Mouse (Mus musculus) embryonic facial prominence, embryonic 11.5 days (tissue): Measurements from ENCODE around the gene Isg20l2. TPM values are rescaled to one million over a fixed set of nuclear protein-coding genes. Genes with fewer than 3 reads are reported as not detected.

ENCODE experiments used
- ATAC-seq: fragments of 200-750 bp; cut with Nextera tagmentation; replicated peaks from 2 replicates; pipeline ENCODE4 v1.8.0; 2017; ENCODE audit warnings: low read depth; ENCODE audit not compliant: insufficient number of reproducible peaks, low FRiP score, low TSS enrichment
- DNase-seq: peaks from one replicate; pipeline ENCODE4 v3.0.0-alpha.2; 2015; ENCODE audit warnings: low spot score
- H3K27ac ChIP-seq: fragments of 300-500 bp; sonication (generic); replicated peaks from 2 replicates; pipeline ENCODE4 v1.5.1; 2014; ENCODE audit warnings: mild to moderate bottlenecking, low read depth, low read length, control low read depth
- H3K27me3 ChIP-seq: fragments of 300-500 bp; sonication (generic); 2 replicates; pipeline ENCODE4 v1.6.1; 2014; ENCODE audit warnings: mild to moderate bottlenecking, low read length, moderate library complexity, mixed read lengths; ENCODE audit not compliant: control insufficient read depth, insufficient read depth
- H3K36me3 ChIP-seq: fragments of 300-500 bp; sonication (generic); replicated peaks from 2 replicates; pipeline ENCODE4 v1.6.1; 2014; ENCODE audit warnings: low read depth, mild to moderate bottlenecking, low read length, moderate library complexity, mixed read lengths; ENCODE audit not compliant: control insufficient read depth, insufficient read depth
- H3K4me1 ChIP-seq: fragments of 300-500 bp; sonication (generic); 2 replicates; pipeline ENCODE4 v1.6.1; 2014; ENCODE audit warnings: low read length, mixed read lengths; ENCODE audit not compliant: control insufficient read depth, insufficient read depth
- H3K4me2 ChIP-seq: fragments of 300-500 bp; sonication (generic); 2 replicates; pipeline ENCODE4 v1.6.1; 2014; ENCODE audit warnings: low read depth, mild to moderate bottlenecking, control low read depth, low read length, moderate library complexity
- H3K4me3 ChIP-seq: fragments of 300-500 bp; sonication (generic); 2 replicates; pipeline ENCODE4 v1.5.1; 2014; ENCODE audit warnings: low read depth, low read length, control low read depth
- H3K9ac ChIP-seq: fragments of 300-500 bp; sonication (generic); replicated peaks from 2 replicates; pipeline ENCODE4 v1.6.1; 2014; ENCODE audit warnings: mild to moderate bottlenecking, control low read depth, low read length
- H3K9me3 ChIP-seq: fragments of 300-500 bp; sonication (generic); replicated peaks from 2 replicates; pipeline ENCODE4 v1.6.1; 2016; ENCODE audit warnings: mild to moderate bottlenecking, low read length, inconsistent platforms, mixed read lengths; ENCODE audit not compliant: control insufficient read depth
- WGBS: fragments of 180-500 bp; shearing (Covaris S2); extraction: QIAGEN DNeasy Blood & Tissue Kit; methylation state at CpG from one replicate; pipeline ENCODE4 v1.1.7; 2014; 5-methylcytosine and 5-hydroxymethylcytosine counted together
- polyA plus RNA-seq: library from polyadenylated mRNA; unstranded; fragments of >200 nt; fragmentation: Nextera tagmentation; extraction: Ambion mirVana; gene quantifications from 2 replicates; pipeline ENCODE4 v1.2.1, GENCODE M21; 2014

The Isg20l2 gene
- polyA plus RNA-seq, 1 experiment from 2014 or later: 52.3 TPM

DNA sequence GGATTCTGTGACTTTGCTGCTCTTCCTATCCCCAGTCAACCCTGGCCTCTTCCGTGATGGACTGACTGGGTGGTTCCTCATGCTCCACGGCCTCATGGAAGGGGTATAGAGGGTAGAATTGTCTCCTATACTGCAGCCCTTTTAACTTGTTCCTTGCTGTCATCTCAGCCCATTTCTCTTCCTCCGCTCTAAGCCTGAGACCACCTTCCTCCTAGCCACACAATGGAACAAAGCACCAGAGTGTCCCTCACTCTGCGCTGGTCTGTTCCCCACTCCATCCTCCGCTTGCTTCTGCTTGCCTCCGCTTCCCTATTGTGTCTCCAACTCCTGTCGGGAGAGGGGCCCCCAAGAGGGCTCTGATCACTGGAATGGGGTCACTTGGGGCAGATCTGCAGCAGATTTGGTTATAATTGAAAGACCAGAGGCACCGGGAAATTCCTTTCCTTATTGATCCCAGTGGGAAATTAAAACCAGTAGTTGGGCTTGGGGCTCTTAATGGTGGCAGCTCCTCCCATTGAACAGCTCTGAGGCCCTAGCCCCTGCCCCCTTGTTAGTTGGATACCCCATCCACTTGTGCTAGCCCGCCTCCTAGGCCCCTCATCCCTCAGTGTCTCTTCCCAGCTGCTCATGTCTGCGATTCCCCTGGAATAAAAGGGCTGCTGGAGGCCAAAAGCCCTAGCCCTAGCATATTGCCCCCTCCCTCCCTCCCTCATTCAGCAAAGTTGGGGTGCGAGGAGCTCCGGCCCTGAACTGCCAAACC lies 15.8 kb downstream of the Isg20l2 start:
- peak overlapping the region; percentile 26 for H3K9ac ChIP-seq
- peaks cover 32% of the 10 kb centered on the region for H3K4me1 ChIP-seq
- peak; percentile 76 for DNase-seq
- no peak overlapping the region; the same call in 1 of the 2 replicates for H3K4me2 ChIP-seq
- peak; percentile 24; the same call in 1 of the 2 replicates for ATAC-seq
- 7% methylated on average over 12 of the region's 12 CpGs for WGBS
- no peaks in the 10 kb centered on the region for H3K27me3 ChIP-seq
- H3K9me3 ChIP-seq: no peaks in the 10 kb centered on the region
- no peak overlapping the region for H3K4me3 ChIP-seq
- peak overlapping the region; percentile 96 for H3K27ac ChIP-seq
- H3K36me3 ChIP-seq: peaks cover 3% of the 10 kb centered on the region; the same call in 1 of the 2 replicates

DNA sequence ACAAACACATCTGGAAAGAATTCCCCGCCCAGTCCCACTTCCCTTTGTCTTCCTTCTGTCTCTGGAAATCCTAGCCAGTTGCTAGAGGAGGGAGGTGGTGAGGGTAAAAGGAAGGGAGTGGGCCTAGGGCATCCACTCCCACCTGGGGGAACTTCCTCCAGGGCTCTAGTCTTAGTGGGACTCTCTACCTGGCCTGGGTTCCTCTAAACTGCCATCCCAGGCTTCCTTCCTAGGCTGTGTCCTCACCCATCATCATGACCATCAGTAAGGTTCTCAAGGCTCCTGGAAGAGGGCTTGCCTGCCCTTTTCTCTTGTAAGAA lies 16.4 kb downstream of the Isg20l2 start:
- Histone ChIP-seq H3K4me2 (peak overlapping the region; percentile 87), H3K9ac (peak overlapping the region; percentile 48)
- peak; percentile 10; the same call in 1 of the 2 replicates for ATAC-seq

DNA sequence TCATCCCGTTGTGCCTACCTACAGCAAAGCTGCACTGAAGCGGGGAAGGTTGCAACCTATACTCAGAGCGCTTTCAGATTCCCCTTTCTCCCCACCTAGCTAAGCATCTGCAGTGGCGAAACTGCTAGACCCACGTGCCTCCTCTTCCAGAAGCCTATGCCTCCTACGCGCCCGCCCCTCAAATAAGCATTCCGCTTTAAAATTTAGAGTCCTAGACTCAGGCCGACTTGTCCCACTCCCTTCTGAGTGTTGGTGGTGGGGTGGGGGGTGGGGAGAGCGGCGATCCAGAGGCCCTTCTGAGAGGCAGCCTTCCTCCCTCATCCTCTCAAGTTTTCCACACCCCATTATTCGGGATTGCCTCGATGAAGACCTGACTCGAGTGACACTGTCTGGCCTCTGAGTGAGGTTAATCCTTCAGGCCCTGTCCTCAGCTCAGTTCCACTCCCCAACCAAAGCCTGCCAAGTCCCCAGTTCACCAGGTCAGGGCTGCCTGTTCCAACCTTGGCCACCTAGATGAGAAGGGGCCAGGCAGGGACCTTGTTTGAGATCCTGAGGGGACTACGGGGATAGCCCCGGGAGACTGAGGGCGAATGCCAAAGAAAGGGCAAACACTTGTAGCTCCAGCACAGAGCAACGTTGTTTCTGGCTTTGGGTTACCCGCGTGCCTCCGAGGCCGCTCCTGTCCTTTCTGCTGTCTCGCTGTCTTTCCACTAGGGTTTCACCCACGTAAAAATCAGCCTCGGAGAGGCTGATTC lies 17.1 kb downstream of the Isg20l2 start:
- H3K36me3 ChIP-seq: no peaks in the 10 kb centered on the region
- WGBS: 1% methylated on average over 26 of the region's 26 CpGs
- H3K9me3 ChIP-seq: no peaks in the 10 kb centered on the region
- H3K4me3 ChIP-seq: peak overlapping the region; percentile 67
- peaks cover 42% of the 10 kb centered on the region for H3K4me1 ChIP-seq
- peak overlapping the region; percentile 72 for H3K9ac ChIP-seq
- DNase-seq (peak; percentile 53), ATAC-seq (0 out of 2 replicates have a peak, but pooled peaks have one; percentile 2)
- no peaks in the 10 kb centered on the region for H3K27me3 ChIP-seq
- H3K4me2 ChIP-seq: peak overlapping the region; percentile 87
- peak overlapping the region; percentile 96 for H3K27ac ChIP-seq

More for the DNA sequence above, 16.4 kb downstream of the Isg20l2 start:
- Histone ChIP-seq H3K27me3 (no peaks in the 10 kb centered on the region), H3K4me3 (no peak overlapping the region), H3K4me1 (peaks cover 36% of the 10 kb centered on the region), H3K36me3 (peaks cover 3% of the 10 kb centered on the region; the same call in 1 of the 2 replicates), H3K27ac (peak overlapping the region; percentile 96), H3K9me3 (no peaks in the 10 kb centered on the region)
- DNase-seq: peak; percentile 82
- 0% methylated on average over 1 of the region's 1 CpGs for WGBS

DNA sequence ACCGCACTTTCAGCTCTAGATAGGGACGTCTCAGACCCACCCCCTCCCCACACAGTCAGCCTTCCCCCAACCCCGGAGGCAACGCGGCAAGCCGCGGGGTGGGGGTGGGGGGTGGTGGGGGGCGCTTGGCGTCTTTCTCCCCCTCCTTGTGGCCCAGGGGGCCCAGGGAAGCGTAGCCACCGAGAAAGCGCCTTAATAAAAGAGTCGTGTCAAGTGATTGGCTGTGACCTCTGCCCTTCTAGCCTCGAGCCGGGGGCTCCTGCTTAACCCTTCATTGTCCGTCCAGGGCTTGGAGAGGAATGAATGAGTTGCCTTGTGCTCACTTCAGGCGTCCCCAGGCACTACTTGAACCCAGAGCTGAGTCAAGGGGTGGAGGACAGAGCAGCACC lies 17.7 kb downstream of the Isg20l2 start:
- peak overlapping the region; percentile 96 for H3K27ac ChIP-seq
- no peaks in the 10 kb centered on the region for H3K9me3 ChIP-seq
- peak overlapping the region; percentile 87 for H3K4me2 ChIP-seq
- 0 out of 2 replicates have a peak, but pooled peaks have one; percentile 4 for ATAC-seq
- peak overlapping the region; percentile 72 for H3K9ac ChIP-seq
- H3K4me3 ChIP-seq: peak overlapping the region; percentile 67
- H3K36me3 ChIP-seq: no peaks in the 10 kb centered on the region
- H3K4me1 ChIP-seq: peaks cover 45% of the 10 kb centered on the region
- DNase-seq: peak; percentile 88
- under 1% methylated on average over 16 of the region's 17 CpGs for WGBS
- H3K27me3 ChIP-seq: no peaks in the 10 kb centered on the region

DNA sequence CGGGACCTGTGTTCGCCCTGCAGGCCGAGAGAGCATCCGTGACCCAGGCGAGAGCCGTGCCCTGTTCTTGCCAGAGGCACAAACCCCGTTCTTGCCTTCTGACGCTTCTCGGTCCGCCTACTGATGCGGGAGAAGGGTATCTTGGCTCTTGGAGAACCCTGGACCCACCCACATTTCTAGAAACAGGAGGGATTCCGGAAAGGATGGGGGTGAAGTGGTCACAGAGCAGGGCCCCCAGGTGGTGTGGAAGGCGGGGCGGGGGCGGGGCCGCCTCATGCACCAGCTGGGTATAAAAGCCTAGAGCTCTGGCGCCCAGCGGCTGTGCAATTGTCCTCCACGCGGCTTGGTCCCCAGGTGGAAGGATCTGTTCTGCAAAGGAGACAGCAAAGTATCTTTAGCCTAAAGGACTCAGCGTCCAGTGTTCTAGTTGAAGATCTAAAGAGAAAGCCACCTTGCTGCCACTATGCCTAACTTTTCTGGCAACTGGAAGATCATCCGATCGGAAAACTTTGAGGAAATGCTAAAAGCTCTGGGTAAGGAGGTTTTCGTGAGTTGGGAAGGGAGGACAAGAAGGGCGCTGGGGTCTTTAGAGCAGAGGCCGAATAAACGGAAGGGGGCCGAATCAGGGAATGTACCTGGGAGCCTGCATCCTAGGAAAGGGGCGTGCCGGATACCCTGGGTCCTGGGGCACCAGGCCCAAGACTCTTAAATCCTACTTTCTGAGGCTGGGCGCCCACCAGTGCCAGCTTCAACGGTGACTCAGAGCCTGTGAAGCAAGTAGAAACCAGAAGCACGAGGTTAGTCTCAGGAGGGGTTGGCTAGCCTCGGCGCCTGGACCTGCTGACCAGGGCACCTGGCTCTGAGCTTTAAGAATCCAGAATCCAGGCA lies 18.5 kb downstream of the Isg20l2 start, which contains the start of gene Crabp2:
Crabp2 (plus strand) TSS at position 289 of the 888 bp plus-strand sequence.
- Histone ChIP-seq H3K4me2 (peak within 1 kb of the TSS; percentile 87), H3K36me3 (no peaks in the 10 kb centered on the region), H3K4me1 (peaks cover 45% of the 10 kb centered on the region), H3K9ac (peak within 1 kb of the TSS; percentile 73), H3K4me3 (peak within 1 kb of the TSS; percentile 67), H3K27ac (peak within 1 kb of the TSS; percentile 96), H3K27me3 (no peaks in the 10 kb centered on the region), H3K9me3 (no peaks in the 10 kb centered on the region)
- peak; percentile 84 for DNase-seq
- under 1% methylated on average over 35 of the region's 35 CpGs for WGBS
- no peak; the same call in 1 of the 2 replicates for ATAC-seq

DNA sequence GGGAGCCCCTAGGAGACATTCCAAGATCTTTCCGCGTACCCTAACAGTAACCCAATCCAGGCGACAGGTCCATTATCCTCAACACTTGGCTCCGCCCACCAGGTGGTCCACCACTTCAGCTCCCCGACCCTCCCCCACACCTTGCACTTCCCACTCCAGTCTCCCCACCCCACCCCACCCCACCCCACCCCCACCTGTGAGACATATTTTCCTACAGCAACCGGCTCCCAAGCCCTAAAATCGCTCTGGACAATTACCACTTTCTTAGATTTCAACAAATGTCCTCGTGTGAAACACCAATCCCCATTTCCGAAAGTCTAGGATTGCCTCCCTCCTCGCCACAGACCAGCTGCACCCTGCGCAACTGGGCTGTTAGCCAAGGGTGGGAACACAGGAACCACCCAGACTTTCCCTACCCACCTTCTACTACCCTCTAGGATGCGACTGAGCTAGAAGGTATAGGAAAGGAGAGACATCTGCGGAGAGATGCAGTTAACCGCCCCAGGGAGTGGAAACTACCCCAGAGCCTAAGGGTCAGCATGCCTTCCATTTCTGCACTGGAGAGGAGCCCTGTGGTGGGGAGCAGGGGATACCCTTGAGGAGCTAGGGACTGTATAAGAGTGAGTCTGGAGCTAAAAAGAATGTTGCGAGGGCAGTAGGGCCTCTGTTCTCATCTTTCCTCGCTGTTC lies 19.3 kb downstream of the Isg20l2 start:
- peak overlapping the region; percentile 67 for H3K4me3 ChIP-seq
- no peaks in the 10 kb centered on the region for H3K27me3 ChIP-seq
- H3K27ac ChIP-seq: peak overlapping the region; percentile 96
- DNase-seq (peak; percentile 76), ATAC-seq (no peak)
- H3K4me2 ChIP-seq: peak overlapping the region; percentile 87
- no peaks in the 10 kb centered on the region for H3K36me3 ChIP-seq
- peaks cover 45% of the 10 kb centered on the region for H3K4me1 ChIP-seq
- H3K9ac ChIP-seq: peak overlapping the region; percentile 73
- WGBS: 2% methylated on average over 16 of the region's 16 CpGs
- no peaks in the 10 kb centered on the region for H3K9me3 ChIP-seq

DNA sequence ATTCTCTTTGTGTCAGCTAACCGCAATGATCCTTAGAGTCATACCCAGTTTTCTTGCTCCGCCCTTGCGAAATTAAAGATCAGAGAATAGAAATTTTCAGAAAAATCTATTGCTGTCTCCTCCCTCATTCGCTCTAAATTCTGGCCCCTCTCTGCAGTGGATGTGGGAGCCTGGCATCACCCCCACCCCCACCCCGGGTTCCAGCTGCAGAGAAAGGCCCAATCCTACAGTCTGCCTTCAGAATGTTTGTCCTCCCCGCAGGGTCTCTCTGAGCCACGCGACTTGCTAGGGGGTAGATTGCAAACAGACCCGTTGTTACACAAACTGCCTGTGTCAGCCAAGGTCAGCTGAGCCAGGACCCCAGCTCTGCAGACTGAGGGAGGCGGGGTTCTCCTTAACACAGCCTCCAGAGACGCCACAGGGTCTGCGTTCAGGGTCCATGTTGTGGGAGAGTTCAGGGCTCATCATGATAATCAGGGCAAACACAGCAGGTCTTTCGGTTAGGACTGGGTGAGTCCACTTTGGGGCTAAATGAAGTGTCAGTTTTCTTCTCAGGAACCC lies 19.9 kb downstream of the Isg20l2 start:
- DNase-seq (peak; percentile 71), ATAC-seq (no peak)
- Histone ChIP-seq H3K4me3 (peak overlapping the region; percentile 67), H3K9me3 (no peaks in the 10 kb centered on the region), H3K4me1 (peaks cover 39% of the 10 kb centered on the region), H3K27me3 (no peaks in the 10 kb centered on the region), H3K36me3 (no peaks in the 10 kb centered on the region), H3K9ac (peak overlapping the region; percentile 73), H3K4me2 (peak overlapping the region; percentile 87), H3K27ac (peak overlapping the region; percentile 96)
- under 1% methylated on average over 13 of the region's 13 CpGs for WGBS
